Mouse (Mus musculus): ENCODE data around the gene Npff. TPM values are rescaled to one million over a fixed set of nuclear protein-coding genes. Genes with fewer than 3 reads are reported as not detected.

Npff gene
- total and polyA plus RNA-seq, 3 experiments, result 0.76 to 2.7 (median 1.1) TPM

- in situ Hi-C loops (cut with MboI; ENCODE audit: low pct_ligation_motif_present, low pct_unique_long_range_greater_than_20kb, low sequenced_read_pairs), result no loop called here
- H3K27ac ChIP-seq (ENCODE audit: insufficient read depth, low read depth), result no peak overlapping the region
These were observed 1.6 kb upstream of the Npff start for GRCm38 (mm10) chr15:102526111-102527002.

DNA sequence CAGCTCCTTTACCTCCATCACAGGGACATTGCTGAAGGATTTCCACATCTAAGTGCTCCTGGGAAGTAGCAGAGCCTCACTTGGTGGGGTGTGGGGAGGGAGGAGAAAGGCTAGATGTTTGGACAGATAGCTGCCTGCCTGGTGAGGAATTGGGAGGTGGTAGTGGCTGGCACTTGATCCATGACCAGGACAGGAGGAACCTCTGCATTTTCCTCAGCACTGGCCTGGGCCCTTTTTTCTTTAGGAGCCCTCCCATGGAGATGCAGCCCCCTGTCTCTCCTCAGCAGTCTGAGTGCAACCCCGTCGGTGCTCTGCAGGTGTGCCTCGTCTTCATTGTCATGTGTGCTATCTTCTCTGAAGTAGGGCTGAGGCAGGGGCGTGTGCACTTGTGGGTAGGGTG, 3.3 kb downstream of the Npff start:
- peaks cover 34 to 59% of the 10 kb centered on the region in 2 experiments for H3K36me3 ChIP-seq (replicated peaks in 1 of 2; ENCODE audit: control insufficient read depth in 1 of 2, insufficient read depth in 1 of 2, low read length in 1 of 2)
- H3K4me1 ChIP-seq (ENCODE audit: control insufficient read depth in 1 of 2, insufficient read depth in 2 of 2), result peaks cover 0 to 31% of the 10 kb centered on the region in 2 experiments; a peak in 2 of 4 replicates
- H3K9me3 ChIP-seq (replicated peaks; ENCODE audit: low read length), result no peaks in the 10 kb centered on the region
- in situ Hi-C loops (cut with MboI; ENCODE audit: low pct_ligation_motif_present, low pct_unique_long_range_greater_than_20kb, low sequenced_read_pairs) (no loop called here), dilution Hi-C loops (cut with MboI; ENCODE audit: extremely low pct_ligation_motif_present, extremely low pct_unique_long_range_greater_than_20kb, low sequenced_read_pairs) (no loop called here)
- no peak overlapping the region for H3K27ac ChIP-seq (ENCODE audit: insufficient read depth, low read depth)
- no peak overlapping the region for H3K4me2 ChIP-seq (ENCODE audit: insufficient read depth, low read depth, poor library complexity, severe bottlenecking)
- no peaks in the 10 kb centered on the region for H3K27me3 ChIP-seq (replicated peaks)
- TF ChIP-seq NRF1 (IDR thresholded peaks at IDR 0.05; ENCODE audit: low read depth, low read length), result no peak
- TF ChIP-seq TCF12 (IDR thresholded peaks at IDR 0.05; ENCODE audit: low read depth, low read length), result no peak
- no peak for TF ChIP-seq KAT2A (IDR thresholded peaks at IDR 0.05; ENCODE audit: insufficient replicate concordance, low read length)
- no peak for TF ChIP-seq MAZ (IDR thresholded peaks at IDR 0.05; ENCODE audit: low read depth, low read length)
- no peak for TF ChIP-seq JUN (IDR thresholded peaks at IDR 0.05; ENCODE audit: insufficient read depth, low read depth, low read length)
- no peak for TF ChIP-seq USF1 (IDR thresholded peaks at IDR 0.05; ENCODE audit: low read depth, low read length)
- peaks cover 6% of the 10 kb centered on the region for H3K79me2 ChIP-seq (replicated peaks; ENCODE audit: control insufficient read depth, extremely low read depth, insufficient read depth, poor library complexity, severe bottlenecking)
- no peak overlapping the region for H3K9ac ChIP-seq (ENCODE audit: insufficient read depth, low read depth)
- no peak overlapping the region for H3K4me3 ChIP-seq (replicated peaks in 1 of 3; ENCODE audit: low read depth in 2 of 3, low read length in 2 of 3, poor library complexity in 1 of 3)
- DNase-seq (ENCODE audit: extremely low read depth), result no peak

More at GRCm38 (mm10) chr15:102526111-102527002, 1.6 kb upstream of the Npff start:
- no peak overlapping the region for H3K4me3 ChIP-seq (replicated peaks in 1 of 3; ENCODE audit: low read depth in 2 of 3, low read length in 2 of 3, poor library complexity in 1 of 3)
- dilution Hi-C loops (cut with MboI; ENCODE audit: extremely low pct_ligation_motif_present, extremely low pct_unique_long_range_greater_than_20kb, low sequenced_read_pairs), result no loop called here
- TF ChIP-seq ZC3H11A (IDR thresholded peaks at IDR 0.05; ENCODE audit: low read depth, low read length) (no peak), ZMIZ1 (IDR thresholded peaks at IDR 0.05; ENCODE audit: low read depth, low read length) (no peak), ELF1 (IDR thresholded peaks at IDR 0.05; ENCODE audit: low read depth, low read length) (no peak), MAX (IDR thresholded peaks at IDR 0.05; ENCODE audit: low read length) (no peak), USF2 (conservative IDR thresholded peaks at IDR 0.05; ENCODE audit: low read depth, low read length) (no peak)
- H3K27me3 ChIP-seq (replicated peaks), result no peaks in the 10 kb centered on the region
- H3K9me3 ChIP-seq (replicated peaks; ENCODE audit: low read length), result no peaks in the 10 kb centered on the region
- no peak overlapping the region for H3K4me2 ChIP-seq (ENCODE audit: insufficient read depth, low read depth, poor library complexity, severe bottlenecking)
- H3K79me2 ChIP-seq (replicated peaks; ENCODE audit: control insufficient read depth, extremely low read depth, insufficient read depth, poor library complexity, severe bottlenecking), result no peaks in the 10 kb centered on the region
- H3K4me1 ChIP-seq (ENCODE audit: control insufficient read depth in 1 of 2, insufficient read depth in 2 of 2), result peaks cover 0 to 12% of the 10 kb centered on the region in 2 experiments; a peak in 2 of 4 replicates
- DNase-seq (ENCODE audit: extremely low read depth), result no peak
- H3K9ac ChIP-seq (ENCODE audit: insufficient read depth, low read depth), result no peak overlapping the region
- peaks cover 45 to 90% of the 10 kb centered on the region in 2 experiments for H3K36me3 ChIP-seq (replicated peaks in 1 of 2; ENCODE audit: control insufficient read depth in 1 of 2, insufficient read depth in 1 of 2, low read length in 1 of 2)

GRCm38 (mm10) chr15:102520416-102520815, 4.3 kb downstream of the Npff start:
- Histone ChIP-seq H3K9ac (ENCODE audit: insufficient read depth, low read depth) (no peak overlapping the region), H3K4me2 (ENCODE audit: insufficient read depth, low read depth, poor library complexity, severe bottlenecking) (no peak overlapping the region), H3K27me3 (replicated peaks) (peaks cover 3% of the 10 kb centered on the region), H3K36me3 (replicated peaks in 1 of 2; ENCODE audit: control insufficient read depth in 1 of 2, insufficient read depth in 1 of 2, low read length in 1 of 2) (peaks cover 34 to 48% of the 10 kb centered on the region in 2 experiments), H3K79me2 (replicated peaks; ENCODE audit: control insufficient read depth, extremely low read depth, insufficient read depth, poor library complexity, severe bottlenecking) (peaks cover 6% of the 10 kb centered on the region), H3K4me3 (replicated peaks in 1 of 3; ENCODE audit: low read depth in 2 of 3, low read length in 2 of 3, poor library complexity in 1 of 3) (no peak overlapping the region), H3K9me3 (replicated peaks; ENCODE audit: low read length) (no peaks in the 10 kb centered on the region), H3K4me1 (ENCODE audit: control insufficient read depth in 1 of 2, insufficient read depth in 2 of 2) (peaks cover 3 to 40% of the 10 kb centered on the region in 2 experiments; a peak in 3 of 4 replicates), H3K27ac (ENCODE audit: insufficient read depth, low read depth) (no peak overlapping the region)
- TF ChIP-seq MAFK (IDR thresholded peaks at IDR 0.05; ENCODE audit: insufficient replicate concordance, low read length) (no peak), CTCF (conservative IDR thresholded peaks at IDR 0.05 in 1 of 2, IDR thresholded peaks at IDR 0.05 in 1 of 2; ENCODE audit: low read depth in 2 of 2, low read length in 2 of 2) (0 out of 4 replicates have a peak, but pooled peaks of 1 of the 2 experiments have one; percentile 3)
- no peak for DNase-seq (ENCODE audit: extremely low read depth)
- dilution Hi-C loops (cut with MboI; ENCODE audit: extremely low pct_ligation_motif_present, extremely low pct_unique_long_range_greater_than_20kb, low sequenced_read_pairs) (no loop called here), in situ Hi-C loops (cut with MboI; ENCODE audit: low pct_ligation_motif_present, low pct_unique_long_range_greater_than_20kb, low sequenced_read_pairs) (no loop called here)
